Mouse (Mus musculus): ENCODE measurements at regions not wholly inside any gene's neighbourhood (a gene's known extent, or its start where the extent isn't known, plus 50 kb on each side); places are given as distances from the start of the nearest gene placed in this dataset.

DNA sequence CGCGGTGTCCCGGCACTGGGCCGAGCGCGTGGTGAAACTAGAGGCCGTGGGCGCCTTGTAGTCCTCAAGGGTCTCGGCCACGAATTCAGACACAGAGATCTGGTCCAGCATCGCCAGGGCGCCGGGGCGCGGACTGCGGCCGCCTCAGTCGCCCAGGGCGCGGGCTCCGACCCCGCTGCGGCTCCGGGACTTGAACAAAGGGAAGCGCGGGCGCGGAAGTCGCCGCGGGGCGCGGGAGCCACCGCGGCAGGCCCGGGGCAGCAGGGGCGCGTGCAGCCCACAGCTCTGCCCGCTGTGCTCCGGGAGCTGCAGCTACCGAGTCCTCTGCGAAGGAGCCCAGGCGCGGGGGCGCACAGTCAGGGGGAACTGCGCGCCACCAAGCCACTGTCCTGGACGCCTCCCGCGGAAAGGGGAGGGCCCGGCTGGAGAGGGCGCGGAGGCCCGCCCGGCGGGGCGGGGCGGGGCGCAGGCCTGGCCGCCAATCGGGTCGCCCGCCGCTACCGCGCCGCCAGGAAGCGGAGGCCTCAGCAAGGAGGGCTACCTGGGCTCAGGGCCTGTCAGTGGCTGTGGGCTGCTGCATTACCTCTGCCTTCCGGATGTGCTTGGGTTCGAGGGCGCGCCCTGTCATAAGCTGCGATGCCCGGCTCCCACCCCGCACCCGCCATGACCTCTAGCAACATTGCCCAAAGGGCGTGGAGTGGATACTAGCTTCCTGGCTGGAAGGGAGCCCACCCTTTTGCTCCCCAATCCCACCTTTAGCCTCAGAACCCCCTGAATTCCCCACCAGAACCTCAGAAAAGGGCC is 155.2 kb upstream of the 9030624G23Rik start:
- DNase-seq (ENCODE audit: low spot score in 2 of 2): peak in 1 of 2 experiments; percentile 65

All from spleen, postnatal 4 days (tissue).